Mouse (Mus musculus): ENCODE measurements around the gene Kif5c.

Kif5c gene

GRCm38 (mm10) chr2:49625581-49625980, 6.5 kb downstream of the Kif5c start:
- no peak for DNase-seq

- no peak for DNase-seq
Observed at GRCm38 (mm10) chr2:49627611-49628010, 8.5 kb downstream of the Kif5c start.

- no peak for DNase-seq
Observed at GRCm38 (mm10) chr2:49628094-49628705, 9.1 kb downstream of the Kif5c start.

GRCm38 (mm10) chr2:49629181-49629580, 10.1 kb downstream of the Kif5c start:
- DNase-seq = peak in 1 of 2 experiments; percentile 23

- DNase-seq = no peak
Observed at GRCm38 (mm10) chr2:49630636-49631035, 11.5 kb downstream of the Kif5c start.

GRCm38 (mm10) chr2:49633231-49633630, 14.1 kb downstream of the Kif5c start:
- no peak for DNase-seq

GRCm38 (mm10) chr2:49642761-49643160, 23.7 kb downstream of the Kif5c start:
- DNase-seq = no peak

GRCm38 (mm10) chr2:49643756-49644155, 24.7 kb downstream of the Kif5c start:
- no peak for DNase-seq

- DNase-seq = no peak
Observed at GRCm38 (mm10) chr2:49647591-49647990, 28.5 kb downstream of the Kif5c start.

GRCm38 (mm10) chr2:49648344-49648743, 29.2 kb downstream of the Kif5c start:
- DNase-seq = no peak

- no peak for DNase-seq
Observed at GRCm38 (mm10) chr2:49648806-49649205, 29.7 kb downstream of the Kif5c start.

GRCm38 (mm10) chr2:49649211-49649610, 30.1 kb downstream of the Kif5c start:
- no peak for DNase-seq

- no peak for DNase-seq
Observed at GRCm38 (mm10) chr2:49651737-49652136, 32.6 kb downstream of the Kif5c start.

- no peak for DNase-seq
Observed at GRCm38 (mm10) chr2:49654606-49655005, 35.5 kb downstream of the Kif5c start.

GRCm38 (mm10) chr2:49655195-49655873, 36.2 kb downstream of the Kif5c start:
- no peak for DNase-seq

GRCm38 (mm10) chr2:49655874-49656195, 36.7 kb downstream of the Kif5c start:
- no peak for DNase-seq

- no peak for DNase-seq
Observed at GRCm38 (mm10) chr2:49656988-49657387, 37.9 kb downstream of the Kif5c start.

- no peak for DNase-seq
Observed at GRCm38 (mm10) chr2:49657666-49658065, 38.6 kb downstream of the Kif5c start.

- DNase-seq = no peak
Observed at GRCm38 (mm10) chr2:49658988-49659387, 39.9 kb downstream of the Kif5c start.

GRCm38 (mm10) chr2:49659964-49660363, 40.9 kb downstream of the Kif5c start:
- no peak for DNase-seq

- no peak for DNase-seq
Observed at GRCm38 (mm10) chr2:49660375-49660923, 41.4 kb downstream of the Kif5c start.

- no peak for DNase-seq
Observed at GRCm38 (mm10) chr2:49661348-49661747, 42.2 kb downstream of the Kif5c start.

GRCm38 (mm10) chr2:49661872-49662271, 42.8 kb downstream of the Kif5c start:
- DNase-seq = no peak

GRCm38 (mm10) chr2:49671753-49672500, 52.8 kb downstream of the Kif5c start:
- no peak for DNase-seq
